Comparison of ENCODE assay signal across 8 mouse cellular contexts in genomic region chr8:26780515-26780914, GRCm38 (mm10).
A peak's percentile ranks its signal among the peaks of the same experiment; 100 is the strongest.
DNase-seq lines count a peak whose midpoint lies in the region; ATAC-seq and TF ChIP-seq lines count a peak whose summit lies in the region.

No protein-coding gene starts in this region.

- H3K27me3 ChIP-seq in heart, embryonic 13.5 days (replicated peaks) = peaks cover 70% of the 10 kb centered on the region

- peak overlapping the region; percentile 68 for H3K9ac ChIP-seq in heart, embryonic 13.5 days

- no peak for DNase-seq in heart, adult 18-20 months
- peak; percentile 70 for DNase-seq in brain, embryonic 14.5 days (ENCODE audit: low read depth)
- DNase-seq in frontal cortex, postnatal 14 days (ENCODE audit: low spot score in 2 of 2) = peak; percentile 53 to 58
- DNase-seq in left cerebral cortex, postnatal 14 days (ENCODE audit: low spot score in 2 of 2) = peak; percentile 61 to 71
- peak; percentile 71 for DNase-seq in right cerebral cortex, postnatal 14 days
- DNase-seq in B cell, adult 2 months = no peak

- no peaks in the 10 kb centered on the region for H3K9me3 ChIP-seq in heart, embryonic 13.5 days

- peaks cover 12% of the 10 kb centered on the region for H3K4me1 ChIP-seq in heart, embryonic 13.5 days

- H3K4me3 ChIP-seq in heart, embryonic 13.5 days = peak overlapping the region; percentile 40

- no peak for ATAC-seq in heart, embryonic 13.5 days (ENCODE audit: extremely low read depth, insufficient number of reproducible peaks, low FRiP score, low TSS enrichment)
- ATAC-seq in activated CD4-positive, CD25-positive, alpha-beta regulatory T cell, adult 4 months = no peak

- TF ChIP-seq CTCF in brain, embryonic 14.5 days (IDR thresholded peaks at IDR 0.05; ENCODE audit: borderline replicate concordance, extremely low read depth, insufficient read depth, insufficient read length) = no peak

- H3K4me2 ChIP-seq in heart, embryonic 13.5 days = peak overlapping the region; percentile 68

- no peaks in the 10 kb centered on the region for H3K36me3 ChIP-seq in heart, embryonic 13.5 days

- TF ChIP-seq POLR2A in brain, embryonic 14.5 days (IDR thresholded peaks at IDR 0.05; ENCODE audit: borderline replicate concordance, extremely low read depth, insufficient read depth, insufficient read length, poor library complexity, severe bottlenecking) = no peak

- no peak overlapping the region for H3K27ac ChIP-seq in heart, embryonic 13.5 days (replicated peaks)

- WGBS in heart, embryonic 13.5 days = 9% methylated on average over 19 of the region's 19 CpGs

- intact Hi-C loops in left cerebral cortex, postnatal 14 days (cut with DNase I) = no loop called here

Comparison
In these comparisons a context has a peak if more than half of its experiments do, and no peak if none do; other contexts are left out.
1. DNase-seq: peak in brain, embryonic 14.5 days (single experiment), frontal cortex, postnatal 14 days (2 of 2), left cerebral cortex, postnatal 14 days (2 of 2) and right cerebral cortex, postnatal 14 days (single experiment); none in heart, adult 18-20 months (0 of 2) and B cell, adult 2 months (0 of 2).